Mouse (Mus musculus) midbrain, embryonic 11.5 days (tissue): ENCODE results near the gene Adh7. TPM values are rescaled to one million over a fixed set of nuclear protein-coding genes. Genes with fewer than 3 reads are reported as not detected.

Experiments used
- ATAC-seq: fragments of 200-750 bp; cut with Nextera tagmentation; 2 replicates; pipeline ENCODE4 v1.8.0; 2017; ENCODE audit warnings: moderate TSS enrichment, moderate library complexity; ENCODE audit not compliant: low FRiP score
- DNase-seq: peaks from one replicate; pipeline ENCODE4 v3.0.0; 2015; ENCODE audit warnings: low spot score; ENCODE audit errors: missing footprints
- H3K27ac ChIP-seq: fragments of 300-500 bp; sonication (generic); 2 replicates; pipeline ENCODE4 v1.5.1; 2014; ENCODE audit warnings: low read depth, low read length
- H3K27me3 ChIP-seq: fragments of 300-500 bp; sonication (generic); 2 replicates; pipeline ENCODE4 v1.6.1; 2014; ENCODE audit warnings: mild to moderate bottlenecking, low read length, moderate library complexity, mixed read lengths; ENCODE audit not compliant: control insufficient read depth, insufficient read depth
- H3K36me3 ChIP-seq: fragments of 300-500 bp; sonication (generic); 2 replicates; pipeline ENCODE4 v1.6.1; 2014; ENCODE audit warnings: mild to moderate bottlenecking, low read length, moderate library complexity, mixed read lengths; ENCODE audit not compliant: control insufficient read depth, insufficient read depth
- H3K4me1 ChIP-seq: fragments of 300-500 bp; sonication (generic); 2 replicates; pipeline ENCODE4 v1.6.1; 2014; ENCODE audit warnings: low read length; ENCODE audit not compliant: control insufficient read depth, insufficient read depth
- H3K4me2 ChIP-seq: fragments of 300-500 bp; sonication (generic); 2 replicates; pipeline ENCODE4 v1.6.1; 2014; ENCODE audit warnings: mild to moderate bottlenecking, moderate library complexity
- H3K4me3 ChIP-seq: fragments of 300-500 bp; sonication (generic); 2 replicates; pipeline ENCODE4 v1.5.1; 2014; ENCODE audit warnings: low read depth, low read length
- H3K9ac ChIP-seq: fragments of 300-500 bp; sonication (generic); 2 replicates; pipeline ENCODE4 v1.6.1; 2014; ENCODE audit warnings: low read length
- H3K9me3 ChIP-seq: fragments of 300-500 bp; sonication (generic); 2 replicates; pipeline ENCODE4 v1.6.1; 2016; ENCODE audit warnings: low read length; ENCODE audit not compliant: control insufficient read depth
- WGBS: fragments of 180-500 bp; shearing (Covaris S2); extraction: QIAGEN DNeasy Blood & Tissue Kit; methylation state at CpG from one replicate; pipeline ENCODE4 v1.1.7; 2014; 5-methylcytosine and 5-hydroxymethylcytosine counted together
- polyA plus RNA-seq: library from polyadenylated mRNA; unstranded; fragments of >200 nt; fragmentation: Nextera tagmentation; extraction: Ambion mirVana; gene quantifications from 2 replicates; pipeline ENCODE4 v1.2.1, GENCODE M21; 2014

The Adh7 gene
- polyA plus RNA-seq, 1 experiment from 2014 or later = 0.16 TPM

- DNase-seq (peak; percentile 35), ATAC-seq (no peak)
- Histone ChIP-seq H3K9me3 (no peaks in the 10 kb centered on the region), H3K9ac (no peak overlapping the region), H3K27me3 (no peaks in the 10 kb centered on the region), H3K27ac (no peak overlapping the region), H3K36me3 (no peaks in the 10 kb centered on the region), H3K4me3 (no peak overlapping the region), H3K4me1 (no peaks in the 10 kb centered on the region), H3K4me2 (no peak overlapping the region)
- 80% methylated on average over 6 of the region's 6 CpGs for WGBS
These were observed 33.6 kb downstream of the Adh7 start for GRCm38 (mm10) chr3:138251156-138251555.

GRCm38 (mm10) chr3:138254205-138254604 is 36.6 kb downstream of the Adh7 start:
- DNase-seq (peak; percentile 82), ATAC-seq (peak; percentile 85)
- Histone ChIP-seq H3K9ac (no peak overlapping the region), H3K36me3 (no peaks in the 10 kb centered on the region), H3K4me1 (no peaks in the 10 kb centered on the region), H3K4me2 (no peak overlapping the region), H3K9me3 (no peaks in the 10 kb centered on the region), H3K27me3 (no peaks in the 10 kb centered on the region), H3K27ac (no peak overlapping the region), H3K4me3 (no peak overlapping the region)
- WGBS = 38% methylated on average over 5 of the region's 5 CpGs

GRCm38 (mm10) chr3:138255366-138255765 is 37.8 kb downstream of the Adh7 start:
- H3K36me3 ChIP-seq = no peaks in the 10 kb centered on the region
- H3K4me1 ChIP-seq = no peaks in the 10 kb centered on the region
- H3K27ac ChIP-seq = no peak overlapping the region
- 81% methylated on average over 3 of the region's 3 CpGs for WGBS
- DNase-seq = no peak
- ATAC-seq = no peak
- H3K9me3 ChIP-seq = no peaks in the 10 kb centered on the region
- H3K4me3 ChIP-seq = no peak overlapping the region
- H3K9ac ChIP-seq = no peak overlapping the region
- no peak overlapping the region for H3K4me2 ChIP-seq
- H3K27me3 ChIP-seq = no peaks in the 10 kb centered on the region

- Histone ChIP-seq H3K27me3 (no peaks in the 10 kb centered on the region), H3K9ac (no peak overlapping the region), H3K4me3 (no peak overlapping the region), H3K27ac (no peak overlapping the region), H3K4me1 (no peaks in the 10 kb centered on the region), H3K36me3 (no peaks in the 10 kb centered on the region), H3K9me3 (no peaks in the 10 kb centered on the region), H3K4me2 (no peak overlapping the region)
- 82% methylated on average over 9 of the region's 9 CpGs for WGBS
- peak; percentile 77 for DNase-seq
- ATAC-seq = no peak
These were observed 38.4 kb downstream of the Adh7 start for GRCm38 (mm10) chr3:138255780-138256550.

- no peak for ATAC-seq
- Histone ChIP-seq H3K36me3 (no peaks in the 10 kb centered on the region), H3K9ac (no peak within 1 kb of the TSS), H3K4me2 (no peak within 1 kb of the TSS), H3K9me3 (no peaks in the 10 kb centered on the region), H3K27ac (no peak within 1 kb of the TSS), H3K27me3 (no peaks in the 10 kb centered on the region), H3K4me3 (no peak within 1 kb of the TSS), H3K4me1 (no peaks in the 10 kb centered on the region)
- peak; percentile 59 for DNase-seq
- WGBS = 89% methylated on average over 11 of the region's 11 CpGs
These were observed 43.4 kb downstream of the Adh7 start, which contains the start of gene Adh1 for GRCm38 (mm10) chr3:138260721-138261669. Gene Adh1, plus strand, starts transcription at chr3:138260991.

GRCm38 (mm10) chr3:138262568-138262967 is 45.0 kb downstream of the Adh7 start:
- Histone ChIP-seq H3K27me3 (no peaks in the 10 kb centered on the region), H3K4me1 (no peaks in the 10 kb centered on the region), H3K9me3 (no peaks in the 10 kb centered on the region), H3K36me3 (no peaks in the 10 kb centered on the region), H3K4me3 (no peak overlapping the region), H3K9ac (no peak overlapping the region), H3K4me2 (no peak overlapping the region), H3K27ac (no peak overlapping the region)
- no peak for ATAC-seq
- WGBS = 85% methylated on average over 4 of the region's 4 CpGs
- DNase-seq = no peak

- no peaks in the 10 kb centered on the region for H3K36me3 ChIP-seq
- no peaks in the 10 kb centered on the region for H3K4me1 ChIP-seq
- no peak overlapping the region for H3K27ac ChIP-seq
- H3K27me3 ChIP-seq = no peaks in the 10 kb centered on the region
- no peak overlapping the region for H3K4me2 ChIP-seq
- no peak for DNase-seq
- H3K9ac ChIP-seq = no peak overlapping the region
- no peaks in the 10 kb centered on the region for H3K9me3 ChIP-seq
- 85% methylated on average over 5 of the region's 5 CpGs for WGBS
- H3K4me3 ChIP-seq = no peak overlapping the region
- ATAC-seq = no peak
These were observed 45.8 kb downstream of the Adh7 start for GRCm38 (mm10) chr3:138263154-138263930.

GRCm38 (mm10) chr3:138264648-138265047 is 47.1 kb downstream of the Adh7 start:
- no peak for ATAC-seq
- no peaks in the 10 kb centered on the region for H3K4me1 ChIP-seq
- WGBS = 92% methylated on average over 3 of the region's 3 CpGs
- H3K27ac ChIP-seq = no peak overlapping the region
- H3K27me3 ChIP-seq = no peaks in the 10 kb centered on the region
- H3K4me2 ChIP-seq = no peak overlapping the region
- no peak overlapping the region for H3K4me3 ChIP-seq
- no peaks in the 10 kb centered on the region for H3K36me3 ChIP-seq
- no peak for DNase-seq
- H3K9ac ChIP-seq = no peak overlapping the region
- H3K9me3 ChIP-seq = no peaks in the 10 kb centered on the region
